Mouse (Mus musculus): ENCODE measurements around the gene Anks1b. TPM values are rescaled to one million over a fixed set of nuclear protein-coding genes. Genes with fewer than 3 reads are reported as not detected.

Gene Anks1b
- polyA plus RNA-seq, 1 experiment, result 1.3 TPM

DNA sequence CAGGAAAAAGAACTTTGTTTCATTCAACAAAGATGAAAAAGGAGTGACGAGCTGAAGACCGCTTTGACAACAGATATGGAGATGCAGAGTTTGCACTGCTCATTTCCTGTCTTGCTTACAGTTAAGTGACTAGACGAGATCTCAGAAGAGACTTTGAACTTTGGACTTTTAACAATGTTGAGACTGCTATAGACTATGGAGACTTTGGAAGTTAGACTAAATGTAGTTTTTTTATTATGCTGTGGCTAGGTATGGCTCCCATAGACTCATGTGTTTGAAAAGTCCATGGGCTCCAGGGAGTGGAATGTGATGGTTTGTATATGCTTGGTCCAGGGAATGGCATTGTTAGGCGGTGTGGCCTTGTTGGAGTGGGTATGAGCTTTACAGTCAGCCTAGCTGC lies 1108.5 kb downstream of the Anks1b start:
- Histone ChIP-seq H3K4me1 (ENCODE audit: control insufficient read depth, insufficient read depth, low read length) (no peaks in the 10 kb centered on the region), H3K36me3 (ENCODE audit: control insufficient read depth, insufficient read depth, low read length) (no peaks in the 10 kb centered on the region), H3K4me3 (ENCODE audit: insufficient read depth, low read depth, low read length) (no peak overlapping the region), H3K27me3 (replicated peaks; ENCODE audit: control insufficient read depth, insufficient read depth, low read length) (no peaks in the 10 kb centered on the region), H3K27ac (ENCODE audit: insufficient read depth, low read depth, low read length) (no peak overlapping the region)
- TF ChIP-seq POLR2A (IDR thresholded peaks at IDR 0.05; ENCODE audit: low read depth, low read length) (no peak), CTCF (conservative IDR thresholded peaks at IDR 0.05; ENCODE audit: insufficient read depth, insufficient read length, low read depth, low read length) (no peak)
- no peak for DNase-seq
- WGBS, result 84% methylated on average over 4 of the region's 4 CpGs

DNA sequence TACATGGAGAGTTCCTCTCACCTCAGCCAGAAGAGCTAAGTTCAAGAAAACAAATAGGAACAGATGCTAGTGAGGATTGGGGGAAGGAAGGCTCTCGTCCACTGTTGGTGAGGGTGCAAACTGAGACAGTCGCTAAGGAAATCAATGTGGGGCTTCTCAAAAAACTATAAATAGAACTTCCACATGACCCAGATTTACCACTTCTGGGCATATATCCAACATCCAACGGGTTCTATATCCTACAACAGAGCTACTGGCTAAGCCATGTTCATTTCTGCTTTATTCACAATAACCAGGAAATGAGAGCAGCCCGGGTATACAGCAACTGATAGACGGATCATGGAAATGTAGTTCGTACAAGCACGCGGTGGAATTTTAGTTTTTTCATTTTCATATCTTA lies 1109.7 kb downstream of the Anks1b start:
- no peak overlapping the region for H3K27ac ChIP-seq (ENCODE audit: insufficient read depth, low read depth, low read length)
- WGBS, result 57% methylated on average over 8 of the region's 8 CpGs

DNA sequence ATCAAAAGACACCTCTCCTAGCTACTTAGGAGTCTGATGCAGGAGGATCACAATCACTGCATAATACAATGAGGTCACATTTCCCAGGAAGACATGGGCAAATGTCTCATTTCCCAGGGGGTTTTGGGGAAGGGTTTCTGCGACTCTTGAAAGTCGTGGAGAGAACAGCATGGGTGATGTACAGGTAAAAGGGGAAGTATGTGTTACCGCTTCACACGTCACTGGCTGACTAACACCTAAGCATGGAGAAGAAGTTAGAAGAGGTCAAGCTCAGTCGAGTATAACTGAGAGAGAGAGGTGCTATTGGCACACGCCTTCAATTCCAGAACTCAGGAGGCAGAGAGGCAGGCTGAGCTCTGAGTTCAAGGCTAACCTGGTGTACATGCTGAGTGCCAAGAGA lies 1117.0 kb downstream of the Anks1b start:
- no peak for DNase-seq
- TF ChIP-seq POLR2A (IDR thresholded peaks at IDR 0.05; ENCODE audit: low read depth, low read length) (no peak), CTCF (conservative IDR thresholded peaks at IDR 0.05; ENCODE audit: insufficient read depth, insufficient read length, low read depth, low read length) (no peak)
- no peaks in the 10 kb centered on the region for H3K36me3 ChIP-seq (ENCODE audit: control insufficient read depth, insufficient read depth, low read length)
- H3K27me3 ChIP-seq (replicated peaks; ENCODE audit: control insufficient read depth, insufficient read depth, low read length), result no peaks in the 10 kb centered on the region
- 81% methylated on average over 6 of the region's 6 CpGs for WGBS
- H3K4me1 ChIP-seq (ENCODE audit: control insufficient read depth, insufficient read depth, low read length), result no peaks in the 10 kb centered on the region
- no peak overlapping the region for H3K27ac ChIP-seq (ENCODE audit: insufficient read depth, low read depth, low read length)
- H3K4me3 ChIP-seq (ENCODE audit: insufficient read depth, low read depth, low read length), result no peak overlapping the region

More for the DNA sequence above, 1109.7 kb downstream of the Anks1b start:
- no peak for TF ChIP-seq CTCF (conservative IDR thresholded peaks at IDR 0.05; ENCODE audit: insufficient read depth, insufficient read length, low read depth, low read length)
- no peak for TF ChIP-seq POLR2A (IDR thresholded peaks at IDR 0.05; ENCODE audit: low read depth, low read length)
- DNase-seq, result no peak
- H3K36me3 ChIP-seq (ENCODE audit: control insufficient read depth, insufficient read depth, low read length), result no peaks in the 10 kb centered on the region
- no peaks in the 10 kb centered on the region for H3K27me3 ChIP-seq (replicated peaks; ENCODE audit: control insufficient read depth, insufficient read depth, low read length)
- H3K4me3 ChIP-seq (ENCODE audit: insufficient read depth, low read depth, low read length), result no peak overlapping the region
- no peaks in the 10 kb centered on the region for H3K4me1 ChIP-seq (ENCODE audit: control insufficient read depth, insufficient read depth, low read length)

DNA sequence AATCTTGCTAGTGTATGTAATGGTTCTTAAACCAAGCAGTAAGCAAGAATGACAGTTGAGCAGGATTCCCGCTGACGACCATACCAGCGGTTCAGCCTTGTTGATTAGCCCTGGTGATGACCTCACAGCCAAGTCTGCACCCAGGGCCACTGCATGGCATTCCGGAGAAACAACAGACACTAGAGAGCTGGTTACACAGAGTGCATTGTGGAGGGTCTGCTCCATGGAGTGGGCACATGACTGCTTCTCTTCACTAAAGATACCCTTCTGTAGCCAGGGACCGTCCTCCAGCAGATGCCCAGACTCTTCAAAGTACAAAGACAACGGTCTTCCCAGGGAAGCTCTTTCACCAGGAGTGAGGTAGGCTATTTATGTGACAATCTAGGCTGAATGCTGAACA lies 1118.9 kb downstream of the Anks1b start:
- Histone ChIP-seq H3K27ac (ENCODE audit: insufficient read depth, low read depth, low read length) (no peak overlapping the region), H3K4me3 (ENCODE audit: insufficient read depth, low read depth, low read length) (no peak overlapping the region), H3K36me3 (ENCODE audit: control insufficient read depth, insufficient read depth, low read length) (no peaks in the 10 kb centered on the region), H3K27me3 (replicated peaks; ENCODE audit: control insufficient read depth, insufficient read depth, low read length) (no peaks in the 10 kb centered on the region), H3K4me1 (ENCODE audit: control insufficient read depth, insufficient read depth, low read length) (no peaks in the 10 kb centered on the region)
- 97% methylated on average over 6 of the region's 6 CpGs for WGBS
- DNase-seq, result no peak
- TF ChIP-seq POLR2A (IDR thresholded peaks at IDR 0.05; ENCODE audit: low read depth, low read length), result no peak
- no peak for TF ChIP-seq CTCF (conservative IDR thresholded peaks at IDR 0.05; ENCODE audit: insufficient read depth, insufficient read length, low read depth, low read length)

DNA sequence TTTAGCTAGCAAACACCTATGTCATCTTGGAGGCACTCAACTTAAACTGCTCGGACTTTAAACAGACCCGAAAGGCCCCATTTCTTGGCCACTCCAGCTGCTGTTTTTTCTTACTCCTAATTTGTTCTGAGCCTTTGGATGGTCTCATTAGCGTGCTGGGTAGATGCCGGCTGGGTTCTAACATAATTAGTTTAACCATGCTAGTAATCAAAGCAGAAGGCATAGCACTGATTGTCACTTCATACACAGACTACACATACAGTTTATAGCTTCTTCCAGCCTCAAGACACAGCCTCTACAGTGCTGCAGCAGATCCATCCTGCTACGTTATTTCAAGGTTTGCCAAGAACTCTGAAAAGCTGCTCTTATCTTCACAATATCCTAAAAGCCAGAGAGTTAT lies 1120.6 kb downstream of the Anks1b start:
- H3K4me1 ChIP-seq (ENCODE audit: control insufficient read depth, insufficient read depth, low read length), result no peaks in the 10 kb centered on the region
- H3K4me3 ChIP-seq (ENCODE audit: insufficient read depth, low read depth, low read length), result no peak overlapping the region
- H3K27me3 ChIP-seq (replicated peaks; ENCODE audit: control insufficient read depth, insufficient read depth, low read length), result no peaks in the 10 kb centered on the region
- H3K27ac ChIP-seq (ENCODE audit: insufficient read depth, low read depth, low read length), result no peak overlapping the region
- TF ChIP-seq POLR2A (IDR thresholded peaks at IDR 0.05; ENCODE audit: low read depth, low read length) (no peak), CTCF (conservative IDR thresholded peaks at IDR 0.05; ENCODE audit: insufficient read depth, insufficient read length, low read depth, low read length) (no peak)
- H3K36me3 ChIP-seq (ENCODE audit: control insufficient read depth, insufficient read depth, low read length), result no peaks in the 10 kb centered on the region
- no peak for DNase-seq
- whole genome bisulfite sequencing, result 88% methylated on average over 5 of the region's 5 CpGs

DNA sequence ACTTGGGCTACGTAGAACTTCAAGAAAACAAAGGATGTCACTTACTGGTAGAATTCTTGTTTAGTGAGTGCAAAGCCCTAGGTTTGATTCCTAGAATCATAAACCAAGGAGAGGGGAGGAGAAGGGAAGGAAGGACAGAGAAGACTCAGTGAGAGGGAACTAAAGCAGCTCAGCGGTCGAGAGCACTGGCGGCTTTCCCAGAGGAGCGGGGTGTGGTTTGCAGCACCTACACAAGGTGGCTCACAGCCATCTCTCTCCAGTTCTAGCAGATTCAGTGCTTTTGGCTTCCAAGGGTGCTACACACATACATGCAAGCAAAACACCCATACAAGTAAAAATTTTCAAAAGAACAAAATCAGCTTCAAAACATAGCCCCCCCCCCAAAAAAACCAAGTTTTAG lies 1126.6 kb downstream of the Anks1b start:
- no peak overlapping the region for H3K4me3 ChIP-seq (ENCODE audit: insufficient read depth, low read depth, low read length)
- TF ChIP-seq POLR2A (IDR thresholded peaks at IDR 0.05; ENCODE audit: low read depth, low read length) (no peak), CTCF (conservative IDR thresholded peaks at IDR 0.05; ENCODE audit: insufficient read depth, insufficient read length, low read depth, low read length) (no peak)
- peak; percentile 52 for DNase-seq
- H3K36me3 ChIP-seq (ENCODE audit: control insufficient read depth, insufficient read depth, low read length), result no peaks in the 10 kb centered on the region
- H3K27ac ChIP-seq (ENCODE audit: insufficient read depth, low read depth, low read length), result no peak overlapping the region
- no peaks in the 10 kb centered on the region for H3K4me1 ChIP-seq (ENCODE audit: control insufficient read depth, insufficient read depth, low read length)
- H3K27me3 ChIP-seq (replicated peaks; ENCODE audit: control insufficient read depth, insufficient read depth, low read length), result no peaks in the 10 kb centered on the region
- 45% methylated on average over 5 of the region's 5 CpGs for WGBS

DNA sequence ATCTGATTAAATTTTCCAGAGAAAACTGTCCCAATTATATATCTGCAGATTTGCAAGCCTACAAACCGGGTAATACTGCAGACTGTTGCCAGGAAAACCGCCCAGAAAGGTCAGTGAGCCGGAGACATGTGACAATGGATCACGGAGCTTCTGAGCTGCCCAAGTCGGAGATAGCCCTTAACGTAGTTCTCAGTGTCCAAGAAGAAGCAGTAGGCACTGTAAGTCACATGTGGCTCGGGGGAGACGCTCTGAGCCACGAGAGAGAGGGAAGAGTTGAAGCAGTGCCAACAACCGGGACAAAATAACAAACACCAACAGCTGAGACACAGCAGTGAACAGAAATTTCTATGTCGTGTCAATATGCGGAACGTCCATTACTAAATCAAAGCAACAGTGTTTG lies 1128.1 kb downstream of the Anks1b start:
- 62% methylated on average over 13 of the region's 13 CpGs for WGBS
- H3K36me3 ChIP-seq (ENCODE audit: control insufficient read depth, insufficient read depth, low read length), result no peaks in the 10 kb centered on the region
- DNase-seq, result peak; percentile 14
- no peak for TF ChIP-seq CTCF (conservative IDR thresholded peaks at IDR 0.05; ENCODE audit: insufficient read depth, insufficient read length, low read depth, low read length)
- TF ChIP-seq POLR2A (IDR thresholded peaks at IDR 0.05; ENCODE audit: low read depth, low read length), result no peak
- H3K4me1 ChIP-seq (ENCODE audit: control insufficient read depth, insufficient read depth, low read length), result no peaks in the 10 kb centered on the region
- no peaks in the 10 kb centered on the region for H3K27me3 ChIP-seq (replicated peaks; ENCODE audit: control insufficient read depth, insufficient read depth, low read length)
- no peak overlapping the region for H3K4me3 ChIP-seq (ENCODE audit: insufficient read depth, low read depth, low read length)
- no peak overlapping the region for H3K27ac ChIP-seq (ENCODE audit: insufficient read depth, low read depth, low read length)

Data from kidney, adult 2 months (tissue).